Mouse (Mus musculus) E14TG2a.4 (cell line): ENCODE results near the gene Neurl1a.

ENCODE experiments used
- H3K27me3 ChIP-seq: 2 replicates; pipeline ENCODE4 v1.6.1; 2014; ENCODE audit warnings: low read length, control low read depth; ENCODE audit not compliant: insufficient read depth
- H3K36me3 ChIP-seq: 2 replicates; pipeline ENCODE4 v1.6.1; 2014; ENCODE audit warnings: low read length, control low read depth; ENCODE audit not compliant: insufficient read depth
- H3K4me1 ChIP-seq: replicated peaks from 2 replicates; pipeline ENCODE4 v1.6.1; 2014; ENCODE audit warnings: low read depth, low read length, control low read depth
- H3K4me3 ChIP-seq: replicated peaks from 2 replicates; pipeline ENCODE4 v1.5.1; 2014; ENCODE audit warnings: mild to moderate bottlenecking, low read length
- H3K9me3 ChIP-seq: 2 replicates; pipeline ENCODE4 v1.6.1; 2014; ENCODE audit warnings: low read length, control low read depth
- CTCF ChIP-seq: conservative IDR thresholded peaks from 2 replicates; pipeline ENCODE4 v1.5.1; 2014; ENCODE audit warnings: low read length
- NANOG ChIP-seq: IDR thresholded peaks from 2 replicates; pipeline ENCODE4 v1.6.1; 2014; ENCODE audit warnings: borderline replicate concordance, low read length, mixed read lengths
- POU5F1 ChIP-seq: IDR thresholded peaks from 2 replicates; pipeline ENCODE4 v1.6.1; 2014; ENCODE audit warnings: low read length, borderline replicate concordance

The Neurl1a gene

DNA sequence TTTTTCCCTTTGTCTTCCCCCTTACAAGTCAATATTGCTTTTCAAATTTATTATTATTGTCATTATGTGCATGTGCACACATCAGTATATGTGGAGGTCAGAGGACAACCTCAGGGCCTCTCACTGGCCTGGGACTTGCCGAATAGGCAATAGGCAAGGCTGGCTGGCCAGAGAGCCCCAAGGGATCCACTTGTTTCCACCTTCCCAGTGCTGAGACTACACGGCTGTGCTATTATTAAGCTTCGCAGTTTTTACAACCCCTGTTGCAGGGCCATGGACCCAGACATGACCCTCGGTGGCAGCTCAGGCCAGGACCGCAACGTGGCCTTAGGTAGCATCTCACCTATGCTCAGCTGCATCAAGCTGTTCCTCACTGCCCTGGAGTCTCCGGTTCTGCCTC lies 33.8 kb downstream of the Neurl1a start:
- Histone ChIP-seq H3K36me3 (no peaks in the 10 kb centered on the region), H3K4me1 (peaks cover 8% of the 10 kb centered on the region), H3K27me3 (no peaks in the 10 kb centered on the region), H3K4me3 (no peak overlapping the region), H3K9me3 (peaks cover 4% of the 10 kb centered on the region)
- TF ChIP-seq CTCF (no peak), POU5F1 (no peak), NANOG (no peak)

DNA sequence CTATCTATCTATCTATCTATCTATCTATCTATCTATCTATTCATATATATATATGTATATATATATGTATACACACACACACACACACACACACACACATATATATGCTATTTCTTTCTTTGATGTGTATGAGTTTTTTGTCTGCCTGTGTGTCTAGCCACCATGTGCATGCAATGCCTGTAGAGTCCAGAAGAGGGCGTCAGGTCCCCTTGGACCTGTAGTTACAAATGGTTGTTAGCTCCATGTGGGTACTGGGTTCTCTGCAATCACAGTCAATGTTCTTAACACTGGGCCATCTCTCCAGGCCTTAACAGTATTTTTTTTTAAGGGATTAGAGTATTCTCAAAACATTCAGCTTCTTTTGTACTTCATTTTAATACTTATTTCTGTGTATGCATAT lies 34.9 kb downstream of the Neurl1a start:
- no peak overlapping the region for H3K4me3 ChIP-seq
- TF ChIP-seq POU5F1: no peak
- TF ChIP-seq NANOG: no peak
- TF ChIP-seq CTCF: peak; percentile 69
- no peaks in the 10 kb centered on the region for H3K36me3 ChIP-seq
- H3K4me1 ChIP-seq: peaks cover 8% of the 10 kb centered on the region
- H3K27me3 ChIP-seq: no peaks in the 10 kb centered on the region
- H3K9me3 ChIP-seq: peaks cover 14% of the 10 kb centered on the region

DNA sequence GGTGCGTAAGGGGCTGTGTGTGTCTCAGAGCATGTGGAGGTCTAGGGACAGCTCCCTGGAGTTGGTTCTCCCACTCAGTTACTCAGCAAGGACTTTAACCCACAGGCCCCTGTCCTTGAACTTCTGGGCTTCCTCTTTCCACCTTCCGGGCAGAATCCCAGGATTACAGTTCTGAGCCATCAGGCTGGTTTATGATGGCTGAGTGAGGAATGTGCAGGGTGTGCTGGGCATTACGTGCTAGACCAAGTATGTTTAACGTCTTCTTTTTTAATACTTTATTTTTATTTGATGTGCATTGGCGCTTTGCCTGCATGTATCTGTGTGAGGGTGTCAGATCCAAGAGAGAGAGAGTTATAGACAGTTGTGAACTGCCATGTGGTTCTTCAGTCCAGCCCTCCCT lies 38.1 kb downstream of the Neurl1a start:
- Histone ChIP-seq H3K27me3 (no peaks in the 10 kb centered on the region), H3K4me3 (no peak overlapping the region), H3K36me3 (no peaks in the 10 kb centered on the region), H3K9me3 (peaks cover 14% of the 10 kb centered on the region), H3K4me1 (peaks cover 23% of the 10 kb centered on the region)
- TF ChIP-seq NANOG (no peak), CTCF (no peak), POU5F1 (no peak)

DNA sequence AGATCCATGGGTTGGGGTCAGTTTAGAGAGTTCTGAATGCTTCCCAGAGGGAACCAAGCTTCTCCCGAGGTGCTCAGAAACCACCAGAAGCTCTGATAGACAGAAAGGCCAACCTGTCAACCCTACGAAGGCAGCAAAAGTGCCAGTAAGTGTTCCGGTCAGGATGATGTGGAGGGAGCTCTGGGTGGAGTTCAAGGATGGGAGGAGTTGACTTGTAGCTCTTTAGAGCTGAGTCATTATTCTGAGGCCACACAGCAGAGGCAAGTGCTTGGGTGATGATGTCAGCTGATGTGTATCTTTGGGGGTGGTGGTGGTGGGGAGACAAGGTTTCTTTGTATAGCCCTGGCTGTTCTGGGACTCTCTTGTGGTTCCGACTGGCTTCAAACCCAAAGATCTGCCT lies 41.0 kb downstream of the Neurl1a start:
- TF ChIP-seq CTCF (no peak), POU5F1 (no peak), NANOG (no peak)
- H3K4me3 ChIP-seq: no peak overlapping the region
- H3K27me3 ChIP-seq: no peaks in the 10 kb centered on the region
- no peaks in the 10 kb centered on the region for H3K36me3 ChIP-seq
- H3K9me3 ChIP-seq: peaks cover 14% of the 10 kb centered on the region
- H3K4me1 ChIP-seq: peaks cover 39% of the 10 kb centered on the region

DNA sequence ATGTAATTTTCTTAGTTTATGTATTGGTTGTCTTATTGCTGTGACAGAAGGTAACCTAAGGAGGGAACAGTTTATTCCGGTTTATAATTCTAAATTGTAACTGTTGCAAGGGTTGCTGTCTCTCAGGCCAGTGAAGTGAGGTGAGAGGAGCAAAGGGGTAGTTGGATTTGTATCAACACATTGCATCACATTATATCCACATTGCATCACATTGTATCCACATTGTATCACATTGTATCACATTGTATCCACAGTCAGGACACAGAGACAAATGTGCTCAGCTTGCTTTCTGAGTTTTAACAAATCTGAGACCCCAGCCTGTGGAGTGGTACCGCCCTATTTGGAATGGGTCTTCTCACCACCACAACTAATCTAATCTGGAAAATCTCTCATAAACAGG lies 41.6 kb downstream of the Neurl1a start:
- TF ChIP-seq NANOG (no peak), CTCF (no peak), POU5F1 (no peak)
- H3K4me3 ChIP-seq: no peak overlapping the region
- H3K4me1 ChIP-seq: peaks cover 39% of the 10 kb centered on the region
- no peaks in the 10 kb centered on the region for H3K36me3 ChIP-seq
- H3K9me3 ChIP-seq: peaks cover 14% of the 10 kb centered on the region
- no peaks in the 10 kb centered on the region for H3K27me3 ChIP-seq

DNA sequence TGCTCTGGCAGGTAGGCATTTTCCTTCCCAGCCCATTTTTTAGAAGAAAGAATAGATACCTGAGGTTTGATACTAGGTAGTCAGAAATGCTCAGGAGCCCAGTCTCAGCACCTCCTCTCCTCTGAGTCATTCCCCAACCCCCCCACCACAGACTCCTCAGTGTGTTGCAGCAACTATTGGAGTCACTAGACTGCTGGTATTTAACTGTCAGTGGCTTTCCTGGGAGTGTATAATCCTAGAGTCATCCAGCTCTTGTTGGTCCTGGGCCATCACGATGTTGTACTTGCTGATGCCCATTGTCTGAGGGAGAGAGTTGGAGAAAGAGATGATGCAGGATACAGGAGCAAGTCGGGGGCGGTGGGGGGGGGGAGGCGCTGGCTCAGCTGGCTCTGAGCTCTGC lies 42.4 kb downstream of the Neurl1a start:
- Histone ChIP-seq H3K27me3 (no peaks in the 10 kb centered on the region), H3K4me3 (no peak overlapping the region), H3K36me3 (no peaks in the 10 kb centered on the region), H3K4me1 (peaks cover 39% of the 10 kb centered on the region), H3K9me3 (peaks cover 14% of the 10 kb centered on the region)
- TF ChIP-seq POU5F1 (no peak), NANOG (no peak), CTCF (no peak)

DNA sequence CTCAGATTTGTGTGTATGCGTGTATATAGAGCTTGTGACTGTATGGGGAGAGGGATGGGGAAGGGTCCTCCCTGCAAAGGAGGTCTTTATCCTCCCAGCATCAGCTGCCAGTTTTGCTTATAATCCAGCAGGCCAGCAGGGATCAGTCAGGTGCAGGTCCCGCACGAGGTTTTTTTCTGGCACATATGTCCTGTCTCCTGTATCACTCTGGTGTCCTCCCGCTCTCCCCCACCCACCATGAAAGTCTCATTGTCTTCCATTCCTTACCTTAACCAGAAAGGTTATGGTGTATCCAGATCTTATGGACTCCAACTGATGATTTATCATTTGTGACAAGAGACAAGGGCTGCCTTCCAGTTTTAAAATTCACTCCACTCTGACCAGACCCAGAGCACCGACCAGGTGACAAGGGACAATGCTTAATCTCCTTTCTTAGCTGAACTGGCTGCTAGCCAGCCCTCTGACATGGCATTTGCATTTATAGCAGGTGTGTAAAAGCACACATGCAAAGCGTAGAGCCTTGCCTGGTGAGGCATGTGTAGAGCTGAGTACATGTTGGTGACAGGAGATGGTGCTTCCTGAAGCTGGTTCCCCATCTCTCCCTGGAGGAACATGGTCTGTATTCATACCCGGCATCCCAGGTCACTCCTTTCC lies 43.0 kb downstream of the Neurl1a start:
- TF ChIP-seq POU5F1 (no peak), NANOG (no peak), CTCF (no peak)
- Histone ChIP-seq H3K4me1 (peaks cover 40% of the 10 kb centered on the region), H3K36me3 (no peaks in the 10 kb centered on the region), H3K9me3 (peaks cover 14% of the 10 kb centered on the region), H3K27me3 (no peaks in the 10 kb centered on the region), H3K4me3 (no peak overlapping the region)

DNA sequence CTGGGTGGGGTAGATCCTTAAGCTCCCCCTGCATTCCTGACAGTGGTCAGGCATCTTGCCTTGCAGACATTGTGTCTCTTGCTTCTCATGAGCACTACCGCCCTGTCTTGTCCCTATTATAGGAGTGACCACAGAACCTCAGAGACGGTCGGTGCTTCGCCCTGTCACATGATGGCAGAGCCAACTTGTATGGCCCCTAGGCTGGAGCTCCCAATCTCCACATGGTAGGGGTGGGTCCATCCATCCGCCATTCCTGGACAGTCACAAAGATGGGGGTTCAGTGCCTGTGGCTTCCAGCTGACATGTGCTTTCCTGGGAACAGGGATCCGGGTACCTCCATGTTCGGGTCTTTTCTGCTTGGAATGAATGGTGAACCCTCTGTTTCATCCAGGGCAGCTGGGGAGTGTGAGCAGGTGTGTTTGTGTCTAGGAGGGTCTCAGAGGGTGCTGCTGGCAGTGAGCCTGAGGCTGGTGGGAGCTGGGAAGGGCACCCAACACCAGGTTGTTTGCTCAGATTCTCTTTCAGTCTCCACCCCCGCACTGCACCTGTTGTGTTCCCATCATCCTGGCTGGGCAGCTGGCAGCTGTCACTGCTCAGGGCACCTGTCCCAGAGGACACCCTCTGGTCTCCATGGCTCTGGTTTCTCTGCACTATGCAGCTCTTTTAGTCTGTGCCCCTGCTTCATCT lies 43.7 kb downstream of the Neurl1a start:
- no peaks in the 10 kb centered on the region for H3K27me3 ChIP-seq
- no peaks in the 10 kb centered on the region for H3K36me3 ChIP-seq
- H3K9me3 ChIP-seq: peaks cover 11% of the 10 kb centered on the region
- no peak for TF ChIP-seq CTCF
- TF ChIP-seq NANOG: no peak
- no peak for TF ChIP-seq POU5F1
- H3K4me1 ChIP-seq: peaks cover 47% of the 10 kb centered on the region
- 0 out of 2 replicates have a peak overlapping the region, but pooled peaks have one; percentile 13 for H3K4me3 ChIP-seq

DNA sequence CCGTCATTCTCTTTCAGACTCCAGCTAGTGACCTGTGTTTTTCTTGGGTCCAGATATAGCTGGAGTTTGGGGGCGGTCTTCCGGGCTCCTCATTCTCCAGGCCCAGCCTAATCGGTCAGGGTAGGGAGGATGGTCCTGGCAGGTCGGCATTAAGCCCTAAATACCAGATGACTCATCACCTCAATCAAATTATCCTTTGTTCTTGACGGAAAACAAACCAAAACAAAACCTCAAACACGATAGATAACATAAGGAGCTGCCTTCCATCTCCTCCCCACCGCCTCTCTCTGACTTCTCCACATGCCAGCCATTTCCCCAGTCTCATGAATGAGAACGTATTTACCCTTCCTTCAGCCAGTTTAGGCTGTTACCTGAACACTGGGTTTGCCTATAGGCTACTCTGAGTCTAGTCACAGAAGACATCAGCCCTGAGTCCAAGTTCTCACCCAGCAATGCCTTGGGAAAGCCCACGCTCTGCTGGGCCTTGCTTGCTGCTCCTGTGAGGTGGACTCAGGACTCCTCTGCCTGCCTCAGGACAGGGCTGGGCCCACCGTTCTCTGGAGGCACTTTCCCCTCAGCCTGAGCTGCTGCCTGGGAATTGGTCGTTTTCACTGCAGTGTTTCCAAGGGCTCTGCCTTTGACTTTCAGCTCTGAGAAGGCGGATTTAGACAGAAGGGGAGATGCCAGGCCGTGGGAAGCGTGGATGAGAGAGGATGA lies 44.4 kb downstream of the Neurl1a start:
- Histone ChIP-seq H3K4me3 (no peak overlapping the region), H3K9me3 (peaks cover 4% of the 10 kb centered on the region), H3K4me1 (peaks cover 53% of the 10 kb centered on the region), H3K27me3 (no peaks in the 10 kb centered on the region), H3K36me3 (no peaks in the 10 kb centered on the region)
- TF ChIP-seq CTCF: no peak
- no peak for TF ChIP-seq POU5F1
- TF ChIP-seq NANOG: no peak
